Mouse (Mus musculus): ENCODE measurements around the gene Ugt1a8. TPM values are rescaled to one million over a fixed set of nuclear protein-coding genes. Genes with fewer than 3 reads are reported as not detected.

Gene Ugt1a8
- total and polyA plus RNA-seq, 3 experiments = not detected

GRCm38 (mm10) chr1:88225741-88226140, 138.1 kb downstream of the Ugt1a8 start:
- TF ChIP-seq TAL1 (conservative IDR thresholded peaks at IDR 0.05; ENCODE audit: low read depth, low read length) (no peak), GATA1 (IDR thresholded peaks at IDR 0.05; ENCODE audit: borderline replicate concordance, low read length) (no peak), CTCF (IDR thresholded peaks at IDR 0.05; ENCODE audit: low read depth, low read length) (no peak), POLR2AphosphoS5 (IDR thresholded peaks at IDR 0.05; ENCODE audit: insufficient replicate concordance, low read depth, low read length) (no peak), GATA2 (IDR thresholded peaks at IDR 0.05; ENCODE audit: borderline replicate concordance, low read depth, low read length) (no peak)
- ATAC-seq (ENCODE audit: extremely low read depth, insufficient number of reproducible peaks, low FRiP score, poor library complexity, severe bottlenecking) = no peak
- Histone ChIP-seq H3K36me3 (replicated peaks) (no peaks in the 10 kb centered on the region), H3K27me3 (ENCODE audit: insufficient read depth, low read length) (no peaks in the 10 kb centered on the region), H3K9me3 (replicated peaks) (no peaks in the 10 kb centered on the region), H3K4me1 (ENCODE audit: insufficient read depth, low read depth, low read length) (no peaks in the 10 kb centered on the region), H3K4me3 (ENCODE audit: low read depth, low read length) (no peak overlapping the region)
- DNase-seq (ENCODE audit: low spot score) = no peak

GRCm38 (mm10) chr1:88226670-88227379, 139.2 kb downstream of the Ugt1a8 start, which contains the start of gene Mroh2a:
TSS of gene Mroh2a (plus strand) at chr1:88226986.
- no peaks in the 10 kb centered on the region for H3K27me3 ChIP-seq (ENCODE audit: insufficient read depth, low read length)
- H3K36me3 ChIP-seq (replicated peaks) = no peaks in the 10 kb centered on the region
- TF ChIP-seq GATA2 (IDR thresholded peaks at IDR 0.05; ENCODE audit: borderline replicate concordance, low read depth, low read length) = no peak
- TF ChIP-seq CTCF (IDR thresholded peaks at IDR 0.05; ENCODE audit: low read depth, low read length) = no peak
- no peak for TF ChIP-seq GATA1 (IDR thresholded peaks at IDR 0.05; ENCODE audit: borderline replicate concordance, low read length)
- TF ChIP-seq POLR2AphosphoS5 (IDR thresholded peaks at IDR 0.05; ENCODE audit: insufficient replicate concordance, low read depth, low read length) = no peak
- TF ChIP-seq TAL1 (conservative IDR thresholded peaks at IDR 0.05; ENCODE audit: low read depth, low read length) = no peak
- H3K4me1 ChIP-seq (ENCODE audit: insufficient read depth, low read depth, low read length) = no peaks in the 10 kb centered on the region
- no peak for ATAC-seq (ENCODE audit: extremely low read depth, insufficient number of reproducible peaks, low FRiP score, poor library complexity, severe bottlenecking)
- no peaks in the 10 kb centered on the region for H3K9me3 ChIP-seq (replicated peaks)
- no peak within 1 kb of the TSS for H3K4me3 ChIP-seq (ENCODE audit: low read depth, low read length)
- no peak for DNase-seq (ENCODE audit: low spot score)

- no peak for DNase-seq (ENCODE audit: low spot score)
- TF ChIP-seq TAL1 (conservative IDR thresholded peaks at IDR 0.05; ENCODE audit: low read depth, low read length) = no peak
- no peak for TF ChIP-seq CTCF (IDR thresholded peaks at IDR 0.05; ENCODE audit: low read depth, low read length)
- no peak for TF ChIP-seq GATA1 (IDR thresholded peaks at IDR 0.05; ENCODE audit: borderline replicate concordance, low read length)
- no peak for TF ChIP-seq GATA2 (IDR thresholded peaks at IDR 0.05; ENCODE audit: borderline replicate concordance, low read depth, low read length)
- TF ChIP-seq POLR2AphosphoS5 (IDR thresholded peaks at IDR 0.05; ENCODE audit: insufficient replicate concordance, low read depth, low read length) = no peak
- ATAC-seq (ENCODE audit: extremely low read depth, insufficient number of reproducible peaks, low FRiP score, poor library complexity, severe bottlenecking) = no peak
- Histone ChIP-seq H3K4me1 (ENCODE audit: insufficient read depth, low read depth, low read length) (no peaks in the 10 kb centered on the region), H3K4me3 (ENCODE audit: low read depth, low read length) (no peak overlapping the region), H3K36me3 (replicated peaks) (no peaks in the 10 kb centered on the region), H3K9me3 (replicated peaks) (no peaks in the 10 kb centered on the region), H3K27me3 (ENCODE audit: insufficient read depth, low read length) (no peaks in the 10 kb centered on the region)
Observed at GRCm38 (mm10) chr1:88227482-88227881, 139.9 kb downstream of the Ugt1a8 start.

- no peaks in the 10 kb centered on the region for H3K9me3 ChIP-seq (replicated peaks)
Observed at GRCm38 (mm10) chr1:88228121-88228520, 140.5 kb downstream of the Ugt1a8 start.

GRCm38 (mm10) chr1:88229566-88229965, 142.0 kb downstream of the Ugt1a8 start:
- H3K36me3 ChIP-seq (replicated peaks) = no peaks in the 10 kb centered on the region
- ATAC-seq (ENCODE audit: extremely low read depth, insufficient number of reproducible peaks, low FRiP score, poor library complexity, severe bottlenecking) (no peak), DNase-seq (ENCODE audit: low spot score) (no peak)
- H3K4me3 ChIP-seq (ENCODE audit: low read depth, low read length) = no peak overlapping the region
- TF ChIP-seq CTCF (IDR thresholded peaks at IDR 0.05; ENCODE audit: low read depth, low read length) (no peak), GATA2 (IDR thresholded peaks at IDR 0.05; ENCODE audit: borderline replicate concordance, low read depth, low read length) (no peak), POLR2AphosphoS5 (IDR thresholded peaks at IDR 0.05; ENCODE audit: insufficient replicate concordance, low read depth, low read length) (no peak; the same call in 1 of the 2 replicates), GATA1 (IDR thresholded peaks at IDR 0.05; ENCODE audit: borderline replicate concordance, low read length) (no peak), TAL1 (conservative IDR thresholded peaks at IDR 0.05; ENCODE audit: low read depth, low read length) (no peak)
- no peaks in the 10 kb centered on the region for H3K9me3 ChIP-seq (replicated peaks)
- no peaks in the 10 kb centered on the region for H3K27me3 ChIP-seq (ENCODE audit: insufficient read depth, low read length)
- no peaks in the 10 kb centered on the region for H3K4me1 ChIP-seq (ENCODE audit: insufficient read depth, low read depth, low read length)

More at GRCm38 (mm10) chr1:88228121-88228520, 140.5 kb downstream of the Ugt1a8 start:
- Histone ChIP-seq H3K27me3 (ENCODE audit: insufficient read depth, low read length) (no peaks in the 10 kb centered on the region), H3K4me1 (ENCODE audit: insufficient read depth, low read depth, low read length) (no peaks in the 10 kb centered on the region), H3K36me3 (replicated peaks) (no peaks in the 10 kb centered on the region), H3K4me3 (ENCODE audit: low read depth, low read length) (no peak overlapping the region)
- DNase-seq (ENCODE audit: low spot score) (no peak), ATAC-seq (ENCODE audit: extremely low read depth, insufficient number of reproducible peaks, low FRiP score, poor library complexity, severe bottlenecking) (no peak)
- peak; percentile 2; the same call in 1 of the 2 replicates for TF ChIP-seq CTCF (IDR thresholded peaks at IDR 0.05; ENCODE audit: low read depth, low read length)
- no peak for TF ChIP-seq GATA2 (IDR thresholded peaks at IDR 0.05; ENCODE audit: borderline replicate concordance, low read depth, low read length)

- no peak for ATAC-seq (ENCODE audit: extremely low read depth, insufficient number of reproducible peaks, low FRiP score, poor library complexity, severe bottlenecking)
- no peaks in the 10 kb centered on the region for H3K9me3 ChIP-seq (replicated peaks)
- H3K27me3 ChIP-seq (ENCODE audit: insufficient read depth, low read length) = peaks cover 4% of the 10 kb centered on the region; the same call in 1 of the 2 replicates
- no peak overlapping the region for H3K4me3 ChIP-seq (ENCODE audit: low read depth, low read length)
- no peaks in the 10 kb centered on the region for H3K36me3 ChIP-seq (replicated peaks)
- DNase-seq (ENCODE audit: low spot score) = no peak
- H3K4me1 ChIP-seq (ENCODE audit: insufficient read depth, low read depth, low read length) = no peaks in the 10 kb centered on the region
- TF ChIP-seq CTCF (IDR thresholded peaks at IDR 0.05; ENCODE audit: low read depth, low read length) (no peak), POLR2AphosphoS5 (IDR thresholded peaks at IDR 0.05; ENCODE audit: insufficient replicate concordance, low read depth, low read length) (0 out of 2 replicates have a peak, but pooled peaks have one; percentile 29)
Observed at GRCm38 (mm10) chr1:88229986-88230385, 142.4 kb downstream of the Ugt1a8 start.

Data from G1E (cell line).